ENCODE assay signal across 10 mouse cellular contexts in genomic region chr4:32305683-32306082, GRCm38 (mm10).
DNase-seq lines count a peak whose midpoint lies in the region; ATAC-seq and TF ChIP-seq lines count a peak whose summit lies in the region.
"Had no signal": no experiment of that assay in that cellular context is flagged by ENCODE, and none has a peak within 500 bp of the region (broad histone marks: within the 10 kb centered on the region; RNA-seq: fewer than 3 reads in every experiment).

No protein-coding gene starts in this region.

- peak overlapping the region; percentile 92; the same call in 1 of the 2 replicates for H3K27ac ChIP-seq in gastrocnemius, adult 2 months
- peak overlapping the region; percentile 43; the same call in 1 of the 2 replicates for H3K27ac ChIP-seq in liver, embryonic 12.5 days
- H3K27ac ChIP-seq in hindbrain, embryonic 10.5 days: peak overlapping the region; percentile 90
- peak overlapping the region; percentile 9; the same call in 1 of the 2 replicates for H3K27ac ChIP-seq in midbrain, embryonic 15.5 days

- no peaks in the 10 kb centered on the region for H3K9me3 ChIP-seq in liver, embryonic 12.5 days (replicated peaks)
- H3K9me3 ChIP-seq in hindbrain, embryonic 10.5 days: no peaks in the 10 kb centered on the region
- H3K9me3 ChIP-seq in midbrain, embryonic 15.5 days: no peaks in the 10 kb centered on the region

- H3K36me3 ChIP-seq in liver, embryonic 12.5 days: no peaks in the 10 kb centered on the region
- H3K36me3 ChIP-seq in hindbrain, embryonic 10.5 days: no peaks in the 10 kb centered on the region
- H3K36me3 ChIP-seq in midbrain, embryonic 15.5 days (replicated peaks): no peaks in the 10 kb centered on the region

- H3K4me1 ChIP-seq in liver, embryonic 12.5 days: peaks cover 46% of the 10 kb centered on the region
- H3K4me1 ChIP-seq in hindbrain, embryonic 10.5 days (replicated peaks): peaks cover 67% of the 10 kb centered on the region
- H3K4me1 ChIP-seq in midbrain, embryonic 15.5 days: peaks cover 54% of the 10 kb centered on the region

- intact Hi-C loops in gastrocnemius, adult 2 months (cut with DNase I): no loop called here

- WGBS in liver, embryonic 12.5 days (ENCODE audit: insufficient replicate concordance): 62% methylated on average over 6 of the region's 6 CpGs
- 76% methylated on average over 6 of the region's 6 CpGs for WGBS in hindbrain, embryonic 10.5 days
- 61% methylated on average over 6 of the region's 6 CpGs for WGBS in midbrain, embryonic 15.5 days

- H3K4me3 ChIP-seq in gastrocnemius, adult 2 months: peak overlapping the region; percentile 58; the same call in 1 of the 2 replicates
- no peak overlapping the region for H3K4me3 ChIP-seq in liver, embryonic 12.5 days
- no peak overlapping the region for H3K4me3 ChIP-seq in hindbrain, embryonic 10.5 days
- H3K4me3 ChIP-seq in midbrain, embryonic 15.5 days: no peak overlapping the region

- no peak for ATAC-seq in liver, embryonic 12.5 days
- no peak for ATAC-seq in midbrain, embryonic 15.5 days (replicated peaks)
- no peak for ATAC-seq in cerebellum, adult (ENCODE audit: insufficient number of reproducible peaks, low FRiP score, low TSS enrichment)

- H3K27me3 ChIP-seq in liver, embryonic 12.5 days (replicated peaks): no peaks in the 10 kb centered on the region
- H3K27me3 ChIP-seq in hindbrain, embryonic 10.5 days (ENCODE audit: insufficient read depth, poor library complexity, severe bottlenecking): no peaks in the 10 kb centered on the region
- no peaks in the 10 kb centered on the region for H3K27me3 ChIP-seq in midbrain, embryonic 15.5 days (replicated peaks)

- no peak for TF ChIP-seq CTCF in gastrocnemius, adult 2 months (IDR thresholded peaks at IDR 0.05)

- H3K4me2 ChIP-seq in liver, embryonic 12.5 days: no peak overlapping the region
- H3K4me2 ChIP-seq in midbrain, embryonic 15.5 days: no peak overlapping the region

- H3K9ac ChIP-seq in liver, embryonic 12.5 days: no peak overlapping the region
- no peak overlapping the region for H3K9ac ChIP-seq in midbrain, embryonic 15.5 days

- DNase-seq in gastrocnemius, adult 2 months: no peak
- no peak for DNase-seq in gastrocnemius, postnatal 25 days
- no peak for DNase-seq in liver
- DNase-seq in hindbrain, embryonic 10.5 days (ENCODE audit: low spot score): no peak
- no peak for DNase-seq in urinary bladder, postnatal 14 days (ENCODE audit: low spot score)
- DNase-seq: cerebellum, postnatal 14 days; gastrocnemius, postnatal 14 days had no signal

Comparison
In these comparisons a context has a peak if more than half of its experiments do, and no peak if none do; other contexts are left out.
1. H3K27ac ChIP-seq: peak in every context shown above with its lines; median percentile 92 in gastrocnemius, adult 2 months; 90 in hindbrain, embryonic 10.5 days; 43 in liver, embryonic 12.5 days; 9 in midbrain, embryonic 15.5 days.